Comparison of ENCODE assay signal across 8 mouse cellular contexts in the genomic region with DNA sequence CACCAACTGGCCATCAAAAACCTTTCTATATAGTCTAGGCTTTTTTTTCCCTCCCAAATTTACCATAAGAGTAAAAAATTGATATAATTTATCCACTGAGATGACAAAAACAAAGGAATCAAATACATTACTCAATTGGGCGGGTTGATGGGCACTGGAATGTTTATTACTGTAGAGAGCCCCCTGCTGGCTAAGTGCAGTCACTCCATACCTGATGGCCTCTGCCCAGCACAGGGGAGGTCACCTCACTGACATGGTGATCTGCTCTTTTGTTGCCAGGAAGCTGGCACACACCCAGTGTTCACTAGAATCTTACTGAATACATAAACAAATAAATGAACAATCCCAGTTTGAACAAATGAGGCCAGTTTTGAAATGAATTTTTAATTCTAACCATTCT. TPM values are rescaled to one million over a fixed set of nuclear protein-coding genes. Genes with fewer than 3 reads are reported as not detected.
DNase-seq lines count a peak whose midpoint lies in the region; TF ChIP-seq lines count a peak whose summit lies in the region.

No protein-coding gene starts in this region.

- no peak overlapping the region for H3K27ac ChIP-seq in testis, adult 2 months (ENCODE audit: control insufficient read depth, insufficient read depth, low read depth, low read length)

- DNase-seq in cerebellum, adult 11 months = peak; percentile 27
- no peak for DNase-seq in cerebellum, adult 11-12 months
- no peak for DNase-seq in testis, postnatal 14 days (ENCODE audit: low spot score)
- DNase-seq in embryo, embryonic 10.5 days (ENCODE audit: low spot score) = peak; percentile 71
- peak; percentile 66 to 72 for DNase-seq in kidney, postnatal 25 days
- peak; percentile 69 for DNase-seq in naive thymus-derived CD4-positive, alpha-beta T cell, adult 2 months (ENCODE audit: low read depth)
- no peak for DNase-seq in layer of hippocampus, postnatal 14 days (ENCODE audit: low spot score in 2 of 2)

- no peak for TF ChIP-seq POLR2A in testis, adult 2 months (IDR thresholded peaks at IDR 0.05; ENCODE audit: control insufficient read depth, low read depth, low read length)

- no peaks in the 10 kb centered on the region for H3K36me3 ChIP-seq in testis, adult 2 months (ENCODE audit: control insufficient read depth, insufficient read depth, low read length)

- H3K4me1 ChIP-seq in testis, adult 2 months (ENCODE audit: control insufficient read depth, insufficient read depth, low read length) = peaks cover 6% of the 10 kb centered on the region

- peak; percentile 51; the same call in 1 of the 2 replicates for TF ChIP-seq CTCF in testis, adult 2 months (IDR thresholded peaks at IDR 0.05; ENCODE audit: control insufficient read depth, insufficient read depth, insufficient replicate concordance, low read depth, low read length)

- H3K4me3 ChIP-seq in testis, adult 2 months (ENCODE audit: control insufficient read depth, low read depth, low read length) = no peak overlapping the region

- H3K27me3 ChIP-seq in testis, adult 2 months (ENCODE audit: control insufficient read depth, insufficient read depth, low read length) = no peaks in the 10 kb centered on the region

RNA-seq across cellular contexts. Expression of a gene that starts 40.9 kb away (rescaled TPM):
- 1.1 and 1.4 TPM in 2 replicates for polyA plus RNA-seq in testis, adult 2 months (2012; rRNA removed)
- 10 to 100 TPM; 51.4 to 55.3 TPM for total RNA-seq in layer of hippocampus, postnatal 14 days (2021)

Comparison
In these comparisons a context has a peak if more than half of its experiments do, and no peak if none do; other contexts are left out.
1. DNase-seq: peak in cerebellum, adult 11 months (single experiment), embryo, embryonic 10.5 days (single experiment), kidney, postnatal 25 days (2 of 2) and naive thymus-derived CD4-positive, alpha-beta T cell, adult 2 months (single experiment); none in cerebellum, adult 11-12 months (single experiment), testis, postnatal 14 days (single experiment) and layer of hippocampus, postnatal 14 days (0 of 2).